Mouse (Mus musculus): ENCODE measurements around the gene Ranbp10.

Ranbp10 gene

DNA sequence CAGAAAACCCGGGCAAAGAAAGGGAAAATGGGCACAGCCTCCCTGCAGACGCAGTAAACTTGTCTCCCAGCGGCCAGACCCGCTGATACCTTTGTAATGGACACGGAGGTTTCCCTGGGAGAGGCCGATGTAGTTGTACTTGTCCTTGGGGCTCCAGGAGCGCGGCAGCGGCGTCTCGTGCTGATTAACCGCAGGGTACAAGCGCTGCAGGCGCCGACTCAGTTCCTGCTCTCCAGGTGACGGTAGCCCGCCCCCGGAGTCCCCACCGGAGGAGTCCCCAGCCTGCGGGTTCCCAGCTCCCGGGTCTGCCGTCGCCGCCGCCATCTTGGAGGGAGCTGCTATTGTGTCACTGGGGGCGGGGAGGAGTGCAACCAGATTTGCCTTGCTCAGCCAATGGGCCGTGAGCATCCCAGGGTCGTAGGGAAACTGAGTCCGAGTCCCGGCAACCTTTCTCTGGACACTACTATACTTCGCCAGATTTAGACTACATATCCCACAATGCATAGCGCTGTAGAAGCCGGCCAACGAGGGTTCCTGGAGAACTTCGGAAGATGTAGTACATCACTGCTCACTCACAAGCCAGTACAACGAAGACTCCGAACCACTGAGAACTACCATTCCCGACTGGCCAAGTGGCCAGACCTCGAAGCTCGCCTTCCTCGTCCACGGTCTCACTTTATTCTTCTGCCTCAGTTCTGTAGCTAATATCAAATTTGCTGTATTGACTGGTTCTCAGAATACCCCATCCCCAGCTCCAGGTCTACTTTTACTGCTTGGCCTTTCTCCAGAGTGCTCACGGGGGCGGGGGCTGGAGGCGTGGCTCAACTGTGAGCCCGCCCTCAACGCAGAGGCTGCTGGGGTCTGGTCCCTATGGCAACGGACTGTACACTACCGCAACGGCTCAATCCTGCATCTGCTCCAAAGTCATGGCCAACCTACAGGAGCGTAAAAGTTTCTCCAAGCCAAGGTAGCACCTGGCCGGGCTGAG, at the start of gene Ranbp10, which contains the start of gene Tsnaxip1:
Gene Ranbp10, minus strand, starts transcription at position 490 of the 988 bp plus-strand sequence.
Gene Tsnaxip1, plus strand, starts transcription at position 871 of the 988 bp plus-strand sequence.
- peak; percentile 97 to 99 for DNase-seq

DNA sequence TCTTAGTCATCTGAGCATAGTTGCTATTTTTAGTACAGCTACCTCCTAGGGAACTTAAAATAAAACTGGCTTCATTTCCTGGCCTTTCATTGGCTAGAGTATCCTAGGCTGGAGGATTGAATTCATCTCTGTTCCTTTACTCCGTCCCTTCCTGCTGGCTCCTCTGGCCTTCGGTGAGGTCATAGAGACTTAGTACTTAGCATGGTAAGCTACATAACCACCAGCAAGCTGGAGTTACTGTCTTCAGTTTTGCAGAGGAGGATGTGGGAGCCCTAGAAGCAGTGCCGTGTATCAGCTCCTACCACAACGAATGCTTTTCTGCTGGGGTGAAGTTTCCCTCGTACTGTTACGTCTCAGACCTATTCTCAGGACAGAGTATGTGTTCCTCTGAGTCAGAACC, 47.2 kb upstream of the Ranbp10 start:
- peak in 1 of 2 experiments; percentile 30 for DNase-seq

DNA sequence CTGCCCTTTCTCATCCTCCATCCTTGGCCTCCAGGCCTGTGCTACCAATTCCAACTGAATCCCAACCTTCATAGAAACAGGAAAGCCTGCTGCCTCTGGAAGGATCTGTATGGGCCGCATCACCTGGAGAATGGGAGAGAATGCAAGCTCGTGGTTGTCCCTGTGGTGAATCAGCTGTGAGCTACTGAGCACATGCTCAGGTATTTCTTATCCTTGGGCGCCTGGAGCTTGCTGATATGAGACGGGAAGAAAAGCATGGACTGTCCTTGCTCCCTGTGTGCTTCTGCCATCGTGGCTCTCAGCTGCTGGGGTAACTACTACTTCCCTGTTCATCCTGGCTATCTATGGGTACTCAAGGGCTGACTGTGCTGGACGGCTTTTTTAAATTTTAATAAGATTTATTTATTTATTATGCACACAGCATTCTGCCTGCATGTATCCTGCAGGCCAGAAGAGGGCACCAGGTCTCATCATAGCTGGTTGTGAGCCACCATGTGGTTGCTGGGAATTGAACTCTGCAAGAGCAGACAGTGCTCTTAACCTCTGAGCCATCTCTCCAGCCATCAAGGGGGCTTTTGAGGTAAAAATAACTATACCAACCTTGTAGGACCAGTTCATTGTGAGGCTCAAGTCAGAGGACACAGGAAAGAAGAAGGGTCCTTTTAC, 39.3 kb upstream of the Ranbp10 start:
- DNase-seq: peak in 1 of 2 experiments; percentile 27

DNA sequence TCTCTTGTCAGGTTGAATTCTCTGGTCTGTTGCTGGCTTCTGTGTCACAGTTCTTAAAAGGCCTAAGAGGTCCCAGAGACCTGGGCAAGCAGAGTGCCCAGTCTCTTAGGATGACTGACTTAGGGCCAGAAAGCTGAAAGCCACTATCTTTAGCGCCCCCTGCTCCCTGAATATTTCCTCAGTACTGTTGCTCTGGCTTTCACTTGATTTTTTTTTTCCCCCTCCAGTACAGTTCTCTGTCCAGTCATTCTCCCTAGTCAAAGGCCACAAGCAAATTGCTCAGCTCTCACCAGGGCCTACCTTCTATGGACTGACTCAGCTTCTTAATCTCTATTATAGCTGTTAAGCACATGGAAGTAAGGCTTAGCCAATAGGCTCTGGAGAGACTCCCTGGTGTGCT, 34.8 kb upstream of the Ranbp10 start:
- peak in 1 of 2 experiments; percentile 46 for DNase-seq

DNA sequence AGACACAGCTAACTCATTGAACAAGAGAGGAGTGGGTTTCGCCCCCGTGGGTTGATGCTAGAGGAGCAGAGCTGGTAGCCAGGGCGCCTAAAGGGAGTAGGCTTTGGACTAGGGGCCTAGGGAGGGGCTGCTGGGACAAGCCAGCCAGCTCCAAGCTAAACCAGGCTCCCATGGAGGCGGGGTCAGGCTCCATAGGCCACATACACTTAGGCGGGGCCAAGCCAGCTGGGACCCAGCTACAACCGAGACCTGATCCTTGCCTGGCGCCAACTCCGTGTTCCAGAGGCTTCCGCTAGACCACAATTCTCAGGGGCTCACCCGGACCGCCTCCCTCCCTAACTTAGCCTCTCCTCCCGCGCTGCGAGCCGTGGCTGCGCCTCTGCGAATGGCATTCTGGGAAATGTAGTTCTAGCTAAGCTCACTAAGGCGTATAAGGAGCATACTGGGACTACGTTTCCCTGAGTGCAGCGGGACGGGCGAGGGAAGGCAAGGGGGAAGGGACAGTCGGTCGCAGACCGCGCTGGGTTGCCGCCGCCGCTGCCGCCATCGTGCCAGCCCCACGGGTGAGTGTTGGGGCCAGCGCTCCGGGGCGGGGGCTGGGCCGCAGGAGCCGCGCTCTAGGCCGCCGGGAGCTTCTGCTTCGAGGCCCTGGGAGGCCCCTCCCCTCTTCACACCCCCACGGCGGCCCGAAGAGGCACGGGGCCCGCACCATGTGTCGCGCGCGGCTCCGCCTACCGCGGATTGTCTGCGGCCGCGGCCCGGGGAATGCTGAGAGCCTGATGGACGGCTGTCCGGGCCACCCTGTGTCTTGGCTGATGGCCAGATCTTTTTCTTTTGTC, 33.2 kb upstream of the Ranbp10 start, which contains the start of gene Nutf2:
Gene Nutf2, plus strand, starts transcription at position 438 of the 839 bp plus-strand sequence.
- DNase-seq: peak; percentile 94 to 99

DNA sequence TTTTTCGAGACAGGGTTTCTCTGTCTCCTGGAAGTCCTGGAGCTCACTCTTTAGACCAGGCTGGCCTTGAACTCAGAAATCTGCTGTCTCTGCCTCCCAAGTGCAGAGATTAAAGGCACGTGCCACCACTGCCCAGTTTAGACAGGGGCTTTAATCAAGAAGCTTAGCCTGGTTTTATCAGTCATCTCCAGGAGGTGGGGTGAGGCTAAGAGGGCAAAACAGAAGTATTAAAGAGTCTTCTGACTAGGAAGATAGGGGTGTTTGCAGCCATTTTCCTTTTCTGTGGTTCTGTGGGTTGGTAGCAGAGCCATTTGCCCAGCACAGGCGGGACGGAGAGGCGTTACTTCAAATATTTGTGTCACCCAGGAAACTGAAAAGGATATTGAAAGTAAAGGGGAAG, 32.2 kb upstream of the Ranbp10 start:
- no peak for DNase-seq

DNA sequence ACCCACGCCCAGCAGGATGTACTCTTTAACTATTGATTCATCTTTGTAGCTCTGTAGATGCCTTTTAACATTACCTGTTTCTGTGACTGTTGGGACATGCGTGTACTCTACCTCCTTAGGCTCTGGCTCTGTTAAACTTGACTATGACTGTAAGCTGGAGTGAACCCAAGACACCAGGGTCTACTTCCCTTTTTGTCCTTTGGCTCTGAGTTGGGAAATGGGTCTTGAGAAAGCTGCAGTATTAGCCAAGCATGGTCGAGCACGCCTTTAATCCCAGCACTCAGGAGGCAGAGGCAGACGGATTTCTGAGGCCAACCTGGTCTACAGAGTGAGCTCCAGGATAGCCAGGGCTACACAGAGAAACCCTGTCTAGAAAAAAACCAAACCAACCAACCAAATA, 31.3 kb upstream of the Ranbp10 start:
- DNase-seq: no peak

DNA sequence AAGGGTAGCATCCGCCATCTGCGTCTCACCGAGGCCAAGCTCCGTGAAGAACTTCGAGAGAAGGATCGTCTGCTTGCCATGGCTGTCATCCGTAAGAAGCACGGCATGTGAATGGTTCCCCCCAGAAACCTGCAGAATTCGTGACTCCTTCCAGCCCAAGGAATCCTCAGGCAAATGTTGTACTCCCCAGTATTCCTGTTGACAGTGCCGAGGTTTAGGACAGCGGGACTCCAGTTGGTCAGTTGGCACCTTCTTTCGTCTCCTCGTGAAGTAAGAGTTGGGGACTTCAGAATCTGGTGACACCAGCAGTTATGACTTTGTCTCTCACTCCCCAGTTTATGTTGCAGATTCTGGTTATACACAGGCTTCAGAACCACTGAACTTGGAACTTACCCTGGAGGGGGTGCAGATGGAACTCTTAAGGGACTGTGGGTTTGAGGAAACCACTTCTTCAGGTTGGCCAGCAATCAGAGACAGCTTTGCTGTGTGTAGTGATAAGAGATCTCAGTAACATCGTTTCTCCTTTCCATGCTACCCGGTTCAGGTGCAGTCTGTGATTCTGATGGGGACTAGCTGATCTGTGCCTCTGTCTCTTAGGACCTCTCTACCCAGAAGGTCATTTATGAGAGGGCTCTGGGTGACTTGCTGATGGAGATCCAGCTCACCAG, 29.2 kb upstream of the Ranbp10 start:
- DNase-seq: no peak

DNA sequence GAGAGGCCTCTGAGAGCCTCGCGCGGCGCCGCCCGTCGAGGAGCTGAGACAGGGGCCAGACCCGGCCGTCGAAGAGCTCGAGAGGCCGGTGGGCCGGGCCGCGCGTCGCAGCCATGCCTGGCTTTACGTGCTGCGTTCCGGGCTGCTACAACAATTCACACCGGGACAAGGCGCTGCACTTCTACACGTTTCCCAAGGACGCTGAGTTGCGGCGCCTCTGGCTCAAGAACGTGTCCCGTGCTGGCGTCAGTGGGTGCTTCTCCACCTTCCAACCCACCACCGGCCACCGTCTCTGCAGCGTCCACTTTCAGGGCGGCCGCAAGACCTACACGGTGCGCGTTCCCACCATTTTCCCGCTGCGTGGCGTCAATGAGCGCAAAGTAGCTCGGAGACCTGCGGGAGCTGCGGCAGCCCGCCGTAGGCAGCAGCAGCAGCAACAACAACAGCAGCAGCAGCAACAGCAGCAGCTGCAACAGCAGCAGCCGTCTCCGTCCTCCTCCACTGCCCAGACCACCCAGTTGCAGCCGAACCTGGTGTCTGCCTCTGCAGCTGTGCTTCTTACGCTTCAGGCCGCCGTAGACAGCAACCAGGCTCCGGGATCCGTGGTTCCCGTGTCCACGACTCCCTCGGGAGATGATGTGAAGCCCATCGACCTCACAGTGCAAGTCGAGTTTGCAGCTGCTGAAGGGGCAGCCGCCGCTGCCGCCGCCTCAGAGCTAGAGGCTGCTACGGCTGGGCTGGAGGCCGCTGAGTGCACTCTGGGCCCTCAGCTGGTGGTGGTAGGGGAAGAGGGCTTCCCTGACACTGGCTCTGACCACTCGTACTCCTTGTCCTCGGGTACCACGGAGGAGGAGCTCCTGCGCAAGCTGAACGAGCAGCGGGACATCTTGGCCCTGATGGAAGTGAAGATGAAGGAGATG, 28.4 kb upstream of the Ranbp10 start:
- DNase-seq: peak; percentile 38 to 71

DNA sequence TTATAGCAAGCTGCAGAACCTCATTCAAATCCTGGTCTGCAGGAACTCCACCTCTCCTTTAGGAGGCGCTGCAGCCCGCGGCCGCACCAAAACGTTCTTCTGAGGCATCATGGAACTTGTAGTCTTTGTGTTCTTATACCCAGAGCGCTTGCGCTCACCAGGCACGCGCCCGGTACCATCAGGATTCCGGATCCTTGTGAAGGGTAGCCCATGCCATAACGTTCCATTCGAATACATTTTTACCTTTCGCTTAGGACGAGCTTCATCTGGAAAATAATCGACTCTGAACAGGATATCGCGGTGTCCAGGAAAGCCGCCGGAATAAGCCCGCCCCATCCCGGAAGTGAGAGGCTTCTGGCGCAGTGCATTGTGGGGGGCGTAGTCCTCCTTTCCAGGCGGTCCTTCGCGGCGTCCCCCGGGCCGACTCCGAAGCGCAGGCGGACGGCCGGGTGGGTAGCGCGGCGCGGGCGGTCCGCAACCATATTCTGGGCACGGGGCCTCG, 27.6 kb upstream of the Ranbp10 start, which contains the start of gene Thap11:
Gene Thap11, plus strand, starts transcription at position 418 of the 502 bp plus-strand sequence.
- peak; percentile 93 to 96 for DNase-seq

DNA sequence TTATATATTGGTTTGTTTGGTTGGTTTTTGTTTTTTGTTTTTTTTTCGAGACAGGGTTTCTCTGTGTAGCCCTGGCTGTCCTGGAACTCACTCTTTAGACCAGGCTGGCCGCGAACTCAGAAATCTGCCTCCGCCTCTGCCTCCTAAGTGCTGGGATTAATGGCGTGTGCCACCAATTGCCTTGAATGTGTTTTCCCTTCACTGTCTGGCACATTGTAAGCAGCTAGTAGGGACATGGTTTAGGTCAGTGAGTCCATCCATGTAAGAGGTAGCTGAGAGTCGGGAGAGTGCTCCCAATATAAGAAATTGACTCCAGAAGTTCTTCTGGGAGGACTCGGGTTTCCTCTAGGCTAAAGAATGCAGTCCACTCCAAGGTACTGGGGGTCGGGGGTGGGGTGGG, 27.2 kb upstream of the Ranbp10 start:
- no peak for DNase-seq

DNA sequence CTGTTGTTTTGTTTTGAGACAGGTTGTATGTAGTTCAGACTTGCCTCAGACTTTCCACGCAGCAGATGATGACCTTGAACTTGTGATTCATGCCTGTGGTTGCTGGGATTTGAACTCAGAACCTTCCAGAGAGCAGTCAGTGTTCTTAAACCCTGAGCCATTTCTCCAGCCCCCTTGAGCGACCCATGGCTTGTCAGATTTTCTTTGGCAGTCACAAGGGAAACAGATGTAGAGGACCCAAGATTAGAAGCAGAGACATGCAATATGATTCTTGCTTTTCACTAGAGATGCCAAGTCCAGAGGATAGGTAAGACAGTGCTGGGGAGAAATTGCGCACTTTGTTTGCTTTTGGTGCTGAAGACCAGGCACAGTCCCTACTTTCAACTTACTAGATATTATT, 26.0 kb upstream of the Ranbp10 start, which contains the start of gene Cenpt:
Gene Cenpt, minus strand, starts transcription at position 101 of the 400 bp plus-strand sequence.
- DNase-seq: no peak

DNA sequence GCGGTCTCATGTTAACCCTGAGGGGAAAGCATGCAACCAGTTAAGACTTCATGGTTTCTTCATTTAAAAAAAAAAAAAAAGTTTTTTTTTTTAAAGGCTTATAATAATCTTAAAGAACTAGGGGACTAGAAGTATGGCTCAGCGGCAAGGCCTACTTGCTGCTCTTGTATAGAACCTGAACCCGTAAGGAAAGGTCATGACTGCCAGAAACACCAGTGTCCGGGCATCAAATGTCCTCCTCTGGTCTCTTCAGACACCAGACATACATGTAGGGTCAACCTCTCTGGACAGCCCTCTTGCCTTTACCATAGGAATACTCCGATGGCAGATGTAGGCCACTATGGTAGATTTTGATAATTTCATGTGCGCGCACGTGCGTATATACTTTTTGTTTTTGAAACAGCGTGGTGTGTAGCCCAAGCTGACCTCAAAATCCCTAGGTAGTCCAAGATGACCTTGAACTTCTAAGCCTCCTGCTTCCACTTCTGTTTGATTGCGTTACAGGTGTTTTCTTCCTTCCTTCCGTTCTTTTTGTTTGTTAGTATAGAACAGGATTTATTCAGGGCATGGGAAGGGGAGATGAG, 25.1 kb upstream of the Ranbp10 start:
- no peak for DNase-seq

DNA sequence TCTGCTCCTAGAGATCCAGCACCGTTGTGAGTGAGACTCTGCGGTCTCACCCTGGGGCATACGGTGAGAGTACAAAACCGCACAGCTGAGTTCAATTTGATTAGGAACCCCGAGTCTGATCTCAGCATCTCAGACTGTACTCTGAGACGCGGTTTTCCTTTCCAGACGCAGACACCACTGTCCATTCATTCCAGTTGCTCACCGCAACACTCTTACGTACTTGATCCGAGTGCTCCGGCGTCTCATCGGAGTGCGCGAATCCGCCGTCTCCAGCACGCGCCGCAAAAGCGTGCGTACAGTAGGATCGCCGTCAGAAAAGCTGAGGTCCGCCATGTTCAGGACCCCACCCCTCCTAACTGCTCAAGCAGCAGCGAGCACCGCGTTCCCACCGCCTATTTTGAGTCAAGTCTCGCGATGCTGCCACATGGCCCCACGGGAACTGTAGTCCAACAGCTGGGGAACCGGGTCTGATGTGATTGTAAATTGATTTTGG, 24.5 kb upstream of the Ranbp10 start:
- DNase-seq: peak; percentile 92 to 94

DNA sequence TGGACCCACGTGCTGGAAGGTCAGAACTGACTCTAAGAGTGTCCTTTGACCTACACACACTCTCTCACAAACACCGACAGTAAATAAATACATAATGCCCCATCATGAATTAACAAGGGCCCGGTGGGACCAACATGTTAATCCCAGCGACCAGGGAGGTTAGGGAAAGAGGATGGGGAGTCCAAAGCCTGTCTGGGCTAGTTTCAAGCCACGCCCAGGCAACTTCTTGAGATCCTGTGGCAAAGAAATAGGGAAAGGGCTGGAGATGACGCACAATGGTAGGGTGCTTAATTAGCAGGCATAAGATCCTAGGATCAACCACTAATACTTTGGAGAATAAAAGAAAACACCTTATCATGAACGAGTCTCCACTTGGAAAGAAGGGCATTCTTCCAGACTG, 23.5 kb upstream of the Ranbp10 start:
- no peak for DNase-seq

DNA sequence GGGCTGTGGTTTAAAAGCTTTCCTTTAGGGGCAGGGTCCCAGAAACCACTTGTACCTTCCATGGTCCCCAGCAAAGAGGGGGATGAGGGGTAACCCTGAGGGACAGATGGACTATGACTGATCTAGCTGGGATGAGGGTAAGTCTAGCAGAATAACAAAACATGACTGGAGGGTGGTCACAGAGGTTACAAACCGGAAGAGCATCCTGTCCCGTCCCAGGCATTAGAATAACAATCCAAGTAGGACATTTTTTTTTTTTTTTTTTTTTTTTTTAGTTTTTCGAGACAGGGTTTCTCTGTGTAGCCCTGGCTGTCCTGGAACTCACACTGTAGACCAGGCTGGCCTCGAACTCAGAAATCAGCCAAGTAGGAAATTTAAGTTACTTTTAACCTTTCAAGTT, 22.9 kb upstream of the Ranbp10 start:
- no peak for DNase-seq

DNA sequence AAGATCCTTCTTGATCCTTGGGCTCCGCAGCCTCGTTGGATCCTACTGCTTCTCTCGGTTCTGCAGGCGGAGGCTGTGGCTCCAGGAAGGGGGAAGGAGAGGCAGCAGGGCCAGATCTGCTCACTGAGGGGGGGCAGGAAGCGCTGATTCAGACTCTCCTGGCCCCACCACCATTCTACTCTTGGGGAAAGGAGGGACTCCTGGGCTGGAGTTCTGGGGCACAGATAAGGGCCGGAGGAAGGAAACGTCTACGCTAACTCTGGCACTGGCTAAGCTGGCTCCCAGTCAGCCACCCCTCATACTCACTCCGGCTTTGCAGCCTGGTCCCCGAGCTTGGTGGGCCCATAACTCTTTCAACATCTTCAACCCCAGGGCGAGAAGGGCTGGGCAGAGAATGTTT, 19.5 kb upstream of the Ranbp10 start:
- no peak for DNase-seq

DNA sequence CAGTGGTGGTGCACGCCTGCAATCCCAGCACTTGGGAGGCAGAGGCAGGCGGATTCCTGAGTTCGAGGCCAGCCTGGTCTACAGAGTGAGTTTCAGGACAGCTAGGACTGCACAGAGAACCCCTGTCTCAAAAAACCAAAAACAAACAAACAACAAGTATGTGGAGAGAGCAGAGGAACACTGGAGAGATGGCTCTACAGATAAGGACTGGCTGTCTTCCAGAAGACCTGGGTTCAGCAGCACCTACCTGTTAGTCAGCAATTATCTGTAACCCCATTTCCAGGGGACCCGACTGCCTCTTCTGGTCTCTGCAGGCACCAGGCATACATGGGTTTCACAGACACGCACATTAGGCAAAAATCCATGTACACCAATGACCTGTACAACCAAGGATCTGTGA, 12.1 kb upstream of the Ranbp10 start:
- no peak for DNase-seq

DNA sequence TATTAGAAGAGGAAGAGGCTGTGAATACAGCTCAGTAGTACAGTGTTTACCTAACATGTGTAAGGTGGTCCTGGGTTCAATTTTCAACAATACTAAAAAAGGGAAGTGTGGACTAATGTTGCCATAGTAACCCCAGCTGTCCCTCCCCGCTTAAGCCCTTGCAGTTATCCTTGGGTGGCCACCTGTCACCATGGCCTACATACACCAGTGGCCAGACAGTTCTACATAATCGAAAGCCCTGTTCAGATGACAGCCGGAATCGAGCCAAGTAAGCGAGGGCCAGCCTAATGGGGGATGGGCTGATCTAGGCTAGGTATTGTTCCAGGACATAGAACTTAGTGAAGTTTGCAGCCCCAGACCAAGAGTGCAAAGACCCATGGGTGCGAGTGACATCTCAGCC, 9.8 kb upstream of the Ranbp10 start:
- DNase-seq: no peak

DNA sequence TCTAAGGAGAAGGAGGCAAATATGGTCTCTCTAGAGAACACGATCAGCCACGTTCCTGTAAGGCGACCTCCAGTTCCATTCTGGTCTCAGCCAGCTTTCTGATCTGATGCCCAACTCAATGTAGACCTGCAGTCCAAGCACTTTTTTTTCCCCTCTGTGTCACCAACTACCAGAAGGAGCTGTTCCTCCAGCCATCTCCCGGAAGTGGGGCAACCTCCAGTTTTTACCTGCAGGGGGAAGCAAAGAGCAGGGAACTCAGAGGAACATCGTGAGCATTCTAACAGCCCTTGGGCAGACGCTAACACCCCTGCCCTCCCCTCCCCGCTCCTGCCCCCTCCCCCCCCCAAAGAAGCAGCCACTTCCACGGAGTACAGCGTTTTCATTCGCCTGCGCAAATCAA, 8.2 kb upstream of the Ranbp10 start:
- DNase-seq: peak; percentile 81 to 90
